Mouse (Mus musculus): ENCODE data around the gene Gm21904.
"Not testable (repeated sequence)": the region's sequence is repeated elsewhere in the genome, so short reads cannot be mapped to it uniquely, and the experiment has no call there.

Gene Gm21904

DNA sequence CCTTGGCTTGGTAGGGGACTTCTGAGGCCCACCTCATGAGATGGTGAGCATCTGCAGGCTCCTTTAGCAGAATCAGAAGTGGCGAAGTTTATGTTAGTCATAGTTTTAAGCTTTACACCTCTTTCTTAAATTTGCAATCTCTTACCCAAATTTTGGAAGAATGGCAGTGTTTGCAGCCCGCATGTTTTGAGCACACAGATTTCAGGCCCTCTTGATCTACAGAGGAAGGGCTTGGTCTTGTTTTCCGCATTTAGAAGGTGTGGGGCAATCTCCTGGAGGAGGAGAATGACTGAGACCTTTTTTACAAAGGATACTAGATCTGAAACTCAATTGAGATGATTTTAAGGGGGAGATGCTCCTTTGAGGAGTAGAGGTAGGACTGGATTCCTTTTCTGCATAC lies at the start of gene Gm21904:
Gene Gm21904, minus strand, starts transcription at position 101 of the 400 bp plus-strand sequence.
- not testable (repeated sequence) for DNase-seq (ENCODE audit: low spot score)

DNA sequence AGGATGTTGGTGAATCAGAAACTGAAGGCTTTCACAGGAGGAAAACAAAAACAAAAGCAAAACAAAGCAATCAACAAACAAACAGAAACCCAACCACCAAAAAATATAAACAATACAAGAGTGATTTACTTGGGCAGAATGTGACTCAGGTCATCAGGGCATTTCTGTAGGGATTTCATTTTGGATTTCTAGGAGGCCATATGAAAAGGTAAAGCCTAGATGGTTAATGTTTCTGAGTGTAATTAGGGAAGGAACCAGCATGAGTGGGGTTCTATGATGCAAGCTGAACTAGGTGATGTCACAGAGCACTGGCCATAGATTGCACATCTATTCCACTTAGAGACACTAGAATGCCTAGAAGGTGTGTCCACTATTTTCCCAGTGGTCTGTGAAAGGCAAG lies 28.4 kb upstream of the Gm21904 start, which contains the start of the genes Gm20772 and Gm20831:
Gene Gm20772, plus strand, starts transcription at position 301 of the 400 bp plus-strand sequence.
Gene Gm20831, plus strand, starts transcription at position 301 of the 400 bp plus-strand sequence.
- DNase-seq (ENCODE audit: low spot score): not testable (repeated sequence)
